Mouse (Mus musculus) brain, adult 2 months (tissue): Measurements from ENCODE around the gene Nol11.

Experiments used
- DNase-seq: peaks from one replicate; pipeline ENCODE4 v3.0.0; 2011; ENCODE audit warnings: low read depth, low spot score

The Nol11 gene

GRCm38 (mm10) chr11:107188565-107189552, at the start of gene Nol11:
Nol11 (minus strand) TSS chr11:107189381.
- peak; percentile 99 for DNase-seq

- no peak for DNase-seq
Measured at GRCm38 (mm10) chr11:107238506-107238905, 49.3 kb upstream of the Nol11 start.

GRCm38 (mm10) chr11:107237532-107237931, 48.4 kb upstream of the Nol11 start:
- no peak for DNase-seq

- no peak for DNase-seq
Measured at GRCm38 (mm10) chr11:107233252-107233890, 44.2 kb upstream of the Nol11 start.

- no peak for DNase-seq
Measured at GRCm38 (mm10) chr11:107230128-107230527, 40.9 kb upstream of the Nol11 start.

GRCm38 (mm10) chr11:107226431-107226830, 37.2 kb upstream of the Nol11 start:
- no peak for DNase-seq

GRCm38 (mm10) chr11:107226013-107226412, 36.8 kb upstream of the Nol11 start:
- DNase-seq: no peak

GRCm38 (mm10) chr11:107225301-107225700, 36.1 kb upstream of the Nol11 start:
- no peak for DNase-seq

GRCm38 (mm10) chr11:107223667-107224214, 34.6 kb upstream of the Nol11 start:
- DNase-seq: no peak

- DNase-seq: no peak
Measured at GRCm38 (mm10) chr11:107223169-107223561, 34.0 kb upstream of the Nol11 start.

GRCm38 (mm10) chr11:107222531-107223168, 33.5 kb upstream of the Nol11 start:
- DNase-seq: peak; percentile 63

GRCm38 (mm10) chr11:107215111-107215510, 25.9 kb upstream of the Nol11 start:
- DNase-seq: no peak

GRCm38 (mm10) chr11:107213745-107214144, 24.6 kb upstream of the Nol11 start:
- DNase-seq: peak; percentile 85

GRCm38 (mm10) chr11:107209818-107210217, 20.6 kb upstream of the Nol11 start:
- no peak for DNase-seq

GRCm38 (mm10) chr11:107201773-107202172, 12.6 kb upstream of the Nol11 start:
- no peak for DNase-seq

GRCm38 (mm10) chr11:107199281-107199680, 10.1 kb upstream of the Nol11 start:
- DNase-seq: no peak

GRCm38 (mm10) chr11:107195334-107195733, 6.2 kb upstream of the Nol11 start:
- DNase-seq: no peak

GRCm38 (mm10) chr11:107190376-107190775, 1.2 kb upstream of the Nol11 start:
- no peak for DNase-seq

GRCm38 (mm10) chr11:107183777-107184176, 5.4 kb downstream of the Nol11 start:
- no peak for DNase-seq

GRCm38 (mm10) chr11:107161215-107161614, 28.0 kb downstream of the Nol11 start:
- DNase-seq: no peak

- DNase-seq: peak; percentile 20
Measured at GRCm38 (mm10) chr11:107159034-107159433, 30.1 kb downstream of the Nol11 start.
